Mouse (Mus musculus) T-helper 17 cell (primary cell): ENCODE results near the gene Nt5c3.

Experiments
- in situ Hi-C, 2 experiments: fragments of 300-600 bp; cut with MboI, MseI; formaldehyde crosslinking; loops; 1 replicate in 1 of 2; 2 replicates in 1 of 2; pipeline ENCODE4 v1.15.1; 2025; ENCODE audit warnings: high pct_unique_total_duplicates in 2 of 2

Nt5c3 gene

GRCm38 (mm10) chr6:56923726-56924707, at the start of gene Nt5c3, which contains the start of gene Vmn1r4:
Nt5c3 (minus strand) TSS chr6:56923932.
Vmn1r4 (plus strand) TSS chr6:56924015.
- in situ Hi-C loops: loop anchor here (5.0 to 25.0 kb wide), 7 partner anchors 117 to 1913 kb away; partner anchors contain the start of genes Avl9 (in 1 of the 2), Herc3 (in 1 of the 2), Lsm5 (in 1 of the 2) and Ppm1k (in 1 of the 2)

- in situ Hi-C loops: loop anchor here in 1 of 2 experiments (10.0 kb wide), 1 partner anchor 635 kb away; no protein-coding TSS in a partner anchor
Observed at GRCm38 (mm10) chr6:56969973-56970372, 46.2 kb upstream of the Nt5c3 start, which contains the start of gene Vmn1r5. Vmn1r5 (plus strand) TSS chr6:56970273.

DNA sequence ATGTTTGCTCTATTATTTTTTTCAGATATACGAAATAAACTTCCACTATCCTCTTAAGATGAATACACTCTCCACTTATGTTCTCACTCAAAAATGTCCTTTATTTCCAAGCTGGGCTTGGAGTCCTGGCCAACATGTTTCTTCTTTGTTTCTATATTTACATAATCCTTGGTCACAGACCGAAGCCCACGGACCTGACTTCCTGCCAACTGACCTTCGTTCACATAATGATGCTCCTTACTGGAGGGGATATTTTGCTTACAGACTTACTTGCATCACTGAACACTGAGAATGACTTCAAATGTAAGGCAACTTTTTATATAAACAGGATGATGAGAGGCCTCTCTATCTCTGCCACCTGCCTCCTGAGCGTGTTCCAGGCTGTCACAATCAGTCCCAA, 32.7 kb upstream of the Nt5c3 start:
- in situ Hi-C loops: no loop called here

GRCm38 (mm10) chr6:56934366-56934765, 10.6 kb upstream of the Nt5c3 start:
- in situ Hi-C loops: no loop called here

- in situ Hi-C loops: no loop called here
Observed at GRCm38 (mm10) chr6:56932464-56932863, 8.7 kb upstream of the Nt5c3 start.

DNA sequence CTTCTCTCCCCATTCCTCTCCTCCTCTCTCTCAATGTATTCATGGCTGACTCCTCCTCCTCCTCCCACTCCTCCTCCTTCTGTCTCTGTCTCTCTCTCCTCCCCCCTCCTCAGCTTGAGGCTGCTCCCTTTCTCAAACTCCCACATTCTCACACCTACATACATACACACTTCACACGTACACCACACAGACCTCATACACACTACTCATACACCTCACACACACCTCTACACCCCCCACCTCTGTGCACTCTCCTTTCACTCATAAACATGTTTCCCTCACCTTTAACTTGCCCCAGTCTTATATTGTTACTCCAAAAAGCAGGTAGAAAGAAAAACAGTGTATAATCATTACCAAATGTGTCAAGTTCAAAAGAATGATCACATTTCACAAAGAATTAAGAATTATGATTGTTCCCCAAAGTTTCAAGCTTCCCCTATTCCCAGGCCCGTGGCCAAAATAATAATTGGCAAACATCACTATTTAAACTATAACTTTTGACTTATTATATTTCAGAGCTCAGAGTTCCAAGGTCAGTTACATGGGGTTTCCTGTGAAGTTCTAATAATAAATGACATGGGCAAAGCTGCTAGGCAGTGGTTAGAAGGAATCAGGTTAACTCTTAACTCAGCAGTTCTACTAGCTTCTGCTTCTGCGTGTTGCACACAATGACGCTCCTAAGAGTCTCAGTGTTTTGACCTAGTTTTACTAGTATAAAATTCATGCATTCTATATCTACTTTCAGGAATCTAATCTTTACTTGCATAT, 8.1 kb upstream of the Nt5c3 start:
- in situ Hi-C loops: no loop called here

DNA sequence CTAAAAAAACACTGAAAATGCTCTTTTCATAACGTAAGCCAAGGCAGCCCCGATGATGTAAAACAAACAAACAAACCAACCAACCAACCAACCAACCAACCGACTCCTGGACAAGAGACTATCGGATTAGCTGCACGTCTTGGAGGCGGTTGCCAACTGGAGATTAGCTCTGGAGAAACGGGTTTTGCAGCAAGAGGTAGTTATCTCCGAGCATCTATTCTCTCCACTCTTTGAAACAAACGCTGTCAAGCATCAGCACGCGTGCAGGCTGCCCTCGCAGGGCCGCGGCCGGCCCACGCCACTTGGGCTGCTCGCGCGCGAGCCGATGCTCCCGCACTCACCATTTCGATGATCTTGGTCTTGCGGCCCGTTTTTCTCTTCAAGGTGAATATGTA, 404 bp downstream of the Nt5c3 start:
- in situ Hi-C loops: loop anchor here (5.0 to 25.0 kb wide), 7 partner anchors 116 to 1914 kb away; partner anchors contain the start of genes Avl9 (in 1 of the 2), Herc3 (in 1 of the 2), Lsm5 (in 1 of the 2) and Ppm1k (in 1 of the 2)

DNA sequence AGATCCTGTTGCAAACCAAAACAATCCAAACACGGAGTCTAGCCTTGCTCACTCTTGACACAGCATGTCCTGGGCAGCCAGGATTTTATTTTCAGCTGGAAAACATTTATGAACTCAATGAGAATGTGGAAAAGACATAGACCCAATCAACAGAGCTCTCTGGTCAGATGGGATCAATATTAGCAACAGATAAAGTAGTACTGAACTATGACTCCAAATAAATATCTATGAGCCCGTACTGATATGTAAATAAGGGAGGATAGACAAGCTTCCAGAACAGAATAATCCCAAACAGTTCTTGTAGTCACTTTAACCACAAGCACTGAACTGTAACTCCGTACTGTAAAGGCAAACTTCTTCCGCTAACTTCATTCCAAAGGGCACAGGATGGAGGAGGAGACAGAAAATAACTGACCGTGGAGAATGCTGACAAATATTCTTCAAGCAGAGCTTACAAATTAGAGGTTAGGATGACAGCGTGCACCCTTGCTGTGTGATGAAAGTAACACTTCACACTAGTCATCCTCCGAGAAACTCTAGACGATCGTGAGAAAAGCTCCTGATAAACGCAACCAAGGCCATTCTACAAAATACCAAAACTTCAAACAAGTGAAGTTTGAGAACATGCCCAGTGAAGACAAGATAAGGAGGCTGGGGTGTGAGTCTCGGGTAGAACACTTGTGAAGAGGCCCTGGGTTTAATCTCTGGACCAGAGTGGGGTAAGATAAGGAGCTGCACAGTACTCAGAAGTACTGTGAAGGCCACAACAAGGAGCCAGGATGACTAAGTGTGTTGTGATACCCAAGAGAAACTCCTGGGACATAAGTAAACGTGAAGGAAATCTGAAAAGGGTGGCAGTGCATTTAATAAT, 3.3 kb downstream of the Nt5c3 start:
- in situ Hi-C loops: loop anchor here (5.0 to 25.0 kb wide), 7 partner anchors 113 to 1917 kb away; partner anchors contain the start of genes Avl9 (in 1 of the 2), Herc3 (in 1 of the 2), Lsm5 (in 1 of the 2) and Ppm1k (in 1 of the 2)

- in situ Hi-C loops: loop anchor here (5.0 to 25.0 kb wide), 7 partner anchors 112 to 1918 kb away; partner anchors contain the start of genes Avl9 (in 1 of the 2), Herc3 (in 1 of the 2), Lsm5 (in 1 of the 2) and Ppm1k (in 1 of the 2)
Observed at GRCm38 (mm10) chr6:56919330-56920044, 4.2 kb downstream of the Nt5c3 start.

GRCm38 (mm10) chr6:56917578-56918368, 6.0 kb downstream of the Nt5c3 start:
- in situ Hi-C loops: loop anchor here (5.0 to 25.0 kb wide), 2 partner anchors 110 to 1920 kb away; partner anchors contain the start of gene Herc3 (in 1 of the 2)

DNA sequence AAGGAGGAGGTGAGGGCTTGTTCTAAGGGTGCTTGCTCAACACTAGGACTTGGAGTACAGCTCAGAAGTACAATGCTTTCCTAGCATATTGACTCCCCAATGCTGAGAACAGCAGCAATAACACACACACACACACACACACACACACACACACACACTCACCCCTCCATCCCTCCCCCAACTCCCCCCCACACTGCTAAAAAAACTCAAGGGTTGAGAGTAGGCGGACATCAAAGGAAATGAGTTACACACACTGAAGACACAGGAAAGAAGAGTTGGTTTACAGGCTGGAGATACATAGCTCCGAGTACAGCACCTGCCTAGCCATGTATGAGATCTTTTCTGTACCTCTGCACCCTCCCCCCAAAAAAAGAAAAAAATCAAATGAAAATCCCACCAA, 7.5 kb downstream of the Nt5c3 start:
- in situ Hi-C loops: loop anchor here (5.0 to 25.0 kb wide), 2 partner anchors 109 to 1921 kb away; partner anchors contain the start of gene Herc3 (in 1 of the 2)

DNA sequence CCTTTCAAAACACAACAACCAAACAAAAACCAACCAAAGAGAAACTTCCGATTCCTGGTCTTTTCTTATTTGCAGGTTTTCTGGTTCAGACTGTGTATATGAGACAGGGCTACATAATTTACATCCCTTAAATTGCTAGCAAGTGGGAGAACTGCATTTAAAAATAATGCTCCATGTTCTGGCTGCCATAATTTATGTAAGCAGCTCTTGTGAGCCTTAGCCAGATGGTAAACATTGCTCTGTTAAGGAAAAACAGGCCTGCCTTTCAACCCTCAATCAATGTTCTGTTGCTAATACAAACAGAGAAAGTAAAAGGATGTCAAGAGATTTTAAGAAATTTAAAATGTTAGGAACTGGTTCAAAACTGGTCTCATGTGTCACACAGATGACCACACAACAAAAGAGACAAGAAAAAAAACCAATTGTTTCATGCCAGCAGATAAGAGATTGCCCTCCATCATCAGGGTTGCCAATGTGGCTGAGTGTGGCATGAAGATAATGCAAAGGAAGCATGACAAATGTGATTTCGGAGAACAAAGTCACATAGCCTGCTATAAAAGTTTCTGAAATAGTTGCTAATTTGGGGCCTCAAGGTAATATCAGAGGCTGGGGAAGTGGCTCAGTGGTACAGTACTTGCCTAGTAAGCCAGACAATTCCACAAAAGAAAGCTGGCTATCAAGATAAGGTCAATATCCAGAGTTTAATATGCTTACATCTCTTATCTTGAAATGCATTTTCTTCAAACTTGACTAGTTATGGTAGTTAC, 10.5 kb downstream of the Nt5c3 start:
- in situ Hi-C loops: loop anchor here in 1 of 2 experiments (25.0 kb wide), 1 partner anchor 1924 kb away; the partner anchor contains the start of gene Herc3

DNA sequence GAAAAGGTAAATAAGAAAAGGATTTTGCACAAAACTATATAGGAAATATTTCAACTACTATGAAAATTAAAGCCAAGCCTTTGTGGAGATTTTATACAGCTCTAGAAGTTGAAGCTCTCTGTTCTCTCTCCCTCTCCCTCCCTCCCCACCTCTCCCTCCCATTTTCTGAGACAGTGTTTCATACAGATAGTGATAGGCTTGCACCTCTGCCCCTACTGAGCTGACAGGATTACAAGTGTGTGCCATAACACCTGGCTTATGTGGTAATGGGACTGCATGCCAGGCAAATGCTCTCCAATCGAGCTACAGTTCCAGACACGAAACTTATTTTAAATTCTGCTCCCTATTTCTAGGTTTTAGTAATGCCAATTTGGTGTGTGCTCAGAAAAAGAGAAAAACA, 12.8 kb downstream of the Nt5c3 start:
- in situ Hi-C loops: loop anchor here in 1 of 2 experiments (25.0 kb wide), 1 partner anchor 1926 kb away; the partner anchor contains the start of gene Herc3

DNA sequence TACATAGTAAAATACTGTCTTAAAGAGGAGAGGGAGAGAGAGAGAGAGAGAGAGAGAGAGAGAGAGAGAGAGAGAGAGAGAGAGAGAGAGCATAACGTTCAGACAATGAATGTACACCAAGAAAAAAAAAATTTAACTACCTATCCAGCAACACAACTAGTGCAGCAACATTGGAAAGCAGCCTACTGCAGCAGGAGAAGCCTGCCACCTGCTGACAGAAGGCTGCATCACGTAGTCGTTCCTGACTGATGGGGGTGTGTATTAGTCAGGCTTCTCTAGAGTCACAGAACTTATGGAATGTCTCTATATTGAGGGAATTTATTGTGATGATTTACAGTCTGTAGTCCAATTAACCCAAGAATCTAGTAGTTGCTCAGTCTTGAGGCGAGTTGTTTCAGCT, 14.8 kb downstream of the Nt5c3 start:
- in situ Hi-C loops: loop anchor here (5.0 to 25.0 kb wide), 2 partner anchors 783 to 1928 kb away; partner anchors contain the start of genes Herc3 (in 1 of the 2) and Pyurf (in 1 of the 2)

- in situ Hi-C loops: loop anchor here (5.0 to 25.0 kb wide), 2 partner anchors 784 to 1929 kb away; partner anchors contain the start of genes Herc3 (in 1 of the 2) and Pyurf (in 1 of the 2)
Observed at GRCm38 (mm10) chr6:56908397-56908796, 15.3 kb downstream of the Nt5c3 start.

GRCm38 (mm10) chr6:56907973-56908372, 15.8 kb downstream of the Nt5c3 start:
- in situ Hi-C loops: loop anchor here (5.0 to 25.0 kb wide), 2 partner anchors 784 to 1929 kb away; partner anchors contain the start of genes Herc3 (in 1 of the 2) and Pyurf (in 1 of the 2)
